Mouse (Mus musculus): Measurements from ENCODE around the gene Gins2. TPM values are rescaled to one million over a fixed set of nuclear protein-coding genes. Genes with fewer than 3 reads are reported as not detected.

The Gins2 gene
- total RNA-seq, 2 experiments from 2014 or later: 4.8 to 5.7 TPM

DNA sequence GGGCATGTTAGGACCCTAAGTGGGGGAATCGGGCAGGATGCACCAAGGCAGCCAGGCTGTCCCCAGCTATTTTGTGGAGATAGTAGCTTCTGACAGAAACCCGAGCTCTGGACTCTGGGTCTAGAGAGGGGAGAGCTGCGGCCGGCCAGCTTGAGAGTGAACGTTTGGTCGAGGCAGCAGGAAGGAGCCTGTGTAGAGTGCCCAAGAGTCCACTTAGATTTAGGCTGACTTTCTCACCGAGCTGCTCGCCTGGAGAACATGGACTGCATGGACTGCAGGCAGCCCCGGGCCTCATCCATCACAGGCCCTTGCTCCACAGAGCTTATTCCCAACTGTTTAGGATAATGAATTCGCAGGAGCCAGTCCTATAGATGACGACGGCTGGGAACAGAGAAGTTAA lies 38.7 kb downstream of the Gins2 start:
- intact Hi-C loops (cut with DNase I): no loop called here

GRCm38 (mm10) chr8:120549922-120550321 lies 39.2 kb downstream of the Gins2 start:
- DNase-seq: no peak
- intact Hi-C loops (cut with DNase I): no loop called here

More for the DNA sequence above, 38.7 kb downstream of the Gins2 start:
- no peak for DNase-seq

GRCm38 (mm10) chr8:120549321-120549921 lies 39.7 kb downstream of the Gins2 start:
- DNase-seq: peak; percentile 61
- intact Hi-C loops (cut with DNase I): no loop called here

DNA sequence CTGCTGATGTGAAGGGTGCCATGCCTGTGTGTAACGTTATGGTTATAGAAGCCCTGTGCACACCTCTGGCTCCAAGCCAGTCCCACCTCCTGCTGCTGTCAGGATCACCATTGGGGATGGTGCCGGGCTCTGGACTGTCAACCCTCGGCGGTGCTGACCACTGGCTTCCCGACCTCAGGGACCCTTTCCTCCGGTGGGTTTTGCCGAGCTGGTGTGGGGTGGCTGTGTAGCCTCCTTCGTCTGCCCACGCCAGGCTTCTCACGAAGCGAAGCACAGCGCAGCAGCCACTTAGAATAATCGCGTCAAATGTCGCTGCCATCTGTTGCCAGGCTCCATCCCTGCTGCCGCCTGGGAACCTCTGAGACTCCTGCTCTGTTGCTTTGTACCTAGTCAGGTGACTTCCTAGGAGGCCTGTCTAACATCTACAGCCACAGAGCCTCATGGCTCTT lies 40.8 kb downstream of the Gins2 start:
- intact Hi-C loops (cut with DNase I): no loop called here
- no peak for DNase-seq

DNA sequence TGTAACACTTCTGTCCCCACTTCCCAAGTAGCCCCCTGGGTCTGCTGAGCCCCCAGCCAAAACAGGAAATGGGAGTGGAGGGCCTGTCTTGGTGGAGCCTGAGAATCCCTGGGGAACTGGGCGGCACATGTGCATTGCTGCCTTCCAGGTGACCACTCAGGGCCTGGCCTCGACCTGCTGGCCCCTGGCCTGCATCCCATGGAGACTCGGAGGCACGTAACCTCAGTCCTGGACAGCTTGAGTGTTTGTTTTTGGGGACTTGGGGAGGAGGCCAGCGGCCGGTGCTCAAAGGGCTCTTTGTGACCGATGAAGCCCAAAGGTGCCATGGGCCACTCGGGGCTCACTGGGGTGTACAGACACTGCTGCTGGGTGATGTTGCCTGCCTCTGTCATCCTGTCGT lies 41.5 kb downstream of the Gins2 start:
- no peak for DNase-seq
- intact Hi-C loops (cut with DNase I): no loop called here

DNA sequence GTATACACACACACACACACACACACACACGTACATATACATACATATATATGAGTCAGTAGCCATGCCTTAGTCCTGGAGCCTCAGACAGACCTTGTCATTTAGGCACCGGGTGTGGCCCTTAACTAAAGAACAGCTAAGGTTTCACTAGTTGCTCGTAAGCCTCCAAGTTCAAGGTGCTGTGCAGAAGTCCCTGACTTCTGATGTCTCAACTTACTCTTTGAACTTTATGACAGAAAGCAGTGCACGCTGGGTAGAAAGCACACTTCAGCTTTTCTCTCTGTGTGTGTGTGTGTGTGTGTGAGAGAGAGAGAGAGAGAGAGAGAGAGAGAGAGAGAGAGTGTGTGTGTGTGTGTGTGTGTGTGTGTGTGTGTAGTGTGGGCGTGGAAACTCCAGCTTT lies 44.9 kb downstream of the Gins2 start:
- no peak for DNase-seq
- intact Hi-C loops (cut with DNase I): no loop called here

DNA sequence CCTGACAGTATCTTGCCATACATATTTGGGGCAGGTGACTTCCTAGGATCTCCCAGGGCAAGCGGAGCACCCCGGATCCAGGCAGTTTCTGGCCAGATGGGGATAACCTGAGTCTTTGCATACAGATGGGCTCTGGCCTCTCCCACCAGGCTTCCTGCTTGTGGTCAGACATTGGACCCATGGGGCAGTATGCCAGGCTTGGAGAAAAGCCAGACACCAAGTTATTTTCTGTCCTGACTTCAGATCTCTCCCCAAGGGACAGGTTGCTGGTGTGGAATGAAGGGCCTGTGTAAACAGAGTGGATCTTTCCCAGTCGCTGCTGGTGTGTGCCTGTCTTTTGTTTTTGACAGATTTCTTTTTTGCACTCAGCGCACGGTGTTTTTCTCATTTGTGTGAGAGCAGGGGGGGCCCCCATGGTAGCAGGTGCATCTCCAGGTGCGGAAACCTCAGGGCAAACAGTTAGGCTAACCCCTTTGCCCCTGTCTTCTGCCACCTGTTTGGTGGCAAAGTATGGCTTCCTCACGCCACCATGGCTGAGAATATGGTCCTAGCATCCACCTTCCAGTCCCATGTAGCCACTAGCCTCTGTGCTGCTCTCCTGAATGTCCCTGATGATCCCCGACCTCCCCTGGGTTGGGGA lies 45.6 kb downstream of the Gins2 start:
- intact Hi-C loops (cut with DNase I): no loop called here
- peak; percentile 70 for DNase-seq

DNA sequence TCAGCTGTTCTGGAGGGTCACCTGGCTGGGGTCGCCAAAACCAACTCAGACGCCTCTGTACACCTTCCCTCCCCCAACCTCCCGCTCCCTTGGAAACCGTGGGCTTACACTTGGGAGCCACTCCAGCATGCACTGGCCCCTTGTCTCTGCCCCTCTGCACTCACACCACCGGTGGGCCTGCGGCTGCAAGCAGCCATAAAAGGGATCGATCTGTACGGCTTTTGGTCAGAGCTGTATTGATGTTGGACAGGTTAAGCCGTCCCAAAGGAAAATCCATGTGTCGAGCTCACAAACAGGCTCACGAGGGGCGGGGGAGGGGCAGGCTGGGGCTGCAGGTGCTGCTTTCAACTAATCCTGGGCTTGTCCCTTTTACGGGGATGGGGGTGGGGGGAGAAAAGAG lies 46.1 kb downstream of the Gins2 start:
- no peak for DNase-seq
- intact Hi-C loops (cut with DNase I): no loop called here

DNA sequence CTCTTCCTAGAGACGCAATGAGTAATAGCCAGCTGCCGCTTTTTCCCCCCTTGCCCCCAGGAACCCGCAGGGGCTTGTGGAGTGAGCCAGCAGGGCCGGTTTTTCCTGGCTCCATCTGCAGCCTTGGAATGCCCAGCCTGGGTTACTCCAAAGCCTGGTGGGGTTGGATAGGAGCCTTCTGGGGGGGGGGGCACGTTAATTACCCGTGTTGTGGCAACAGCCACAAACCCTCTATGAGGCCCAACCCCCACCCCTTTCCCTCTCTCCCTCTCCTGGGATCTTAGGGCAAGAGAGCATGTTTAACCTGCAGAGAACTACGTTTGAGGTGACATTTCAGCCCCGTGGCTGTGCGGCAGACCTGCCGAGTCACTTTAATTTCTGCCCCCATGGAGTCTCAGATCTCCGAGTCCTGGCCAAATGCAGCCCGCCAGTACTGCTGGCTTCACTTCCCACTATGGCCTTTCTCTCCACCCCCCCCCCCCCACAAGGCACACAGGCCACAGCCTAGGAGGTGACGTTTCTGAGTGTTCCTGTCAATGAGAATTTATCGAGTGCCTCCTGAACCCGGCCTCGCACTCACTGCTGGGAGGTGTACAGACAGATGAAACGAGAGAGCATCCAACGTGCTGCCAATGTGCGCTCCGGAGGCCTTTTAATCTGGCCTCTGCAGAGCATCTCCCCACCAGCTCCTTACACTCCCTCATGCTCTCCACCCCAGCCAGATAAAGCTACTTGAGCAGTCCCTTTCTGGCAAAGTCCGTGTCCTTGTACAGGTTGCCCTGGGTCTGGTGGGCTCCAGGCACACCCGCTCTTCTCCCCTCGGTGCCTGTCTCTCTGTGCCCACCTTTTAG lies 49.1 kb downstream of the Gins2 start:
- DNase-seq: peak; percentile 82
- intact Hi-C loops (cut with DNase I): loop anchor here (5.0 to 10.0 kb wide), 2 partner anchors 238 to 255 kb away; no protein-coding TSS in a partner anchor

- DNase-seq: no peak
Measured at GRCm38 (mm10) chr8:120539381-120539774, 49.7 kb downstream of the Gins2 start.

GRCm38 (mm10) chr8:120538397-120539240 lies 50.5 kb downstream of the Gins2 start:
- intact Hi-C loops (cut with DNase I): loop anchor here (5.0 to 10.0 kb wide), 2 partner anchors 236 to 254 kb away; no protein-coding TSS in a partner anchor
- DNase-seq: peak; percentile 84

More at GRCm38 (mm10) chr8:120539381-120539774, 49.7 kb downstream of the Gins2 start:
- intact Hi-C loops (cut with DNase I): loop anchor here (5.0 to 10.0 kb wide), 2 partner anchors 237 to 255 kb away; no protein-coding TSS in a partner anchor

- peak; percentile 75 for DNase-seq
- intact Hi-C loops (cut with DNase I): loop anchor here (5.0 to 10.0 kb wide), 2 partner anchors 236 to 253 kb away; no protein-coding TSS in a partner anchor
Measured at GRCm38 (mm10) chr8:120537818-120538396, 51.2 kb downstream of the Gins2 start.

GRCm38 (mm10) chr8:120537207-120537817 lies 51.8 kb downstream of the Gins2 start:
- DNase-seq: peak; percentile 85
- intact Hi-C loops (cut with DNase I): loop anchor here (5.0 to 10.0 kb wide), 2 partner anchors 235 to 253 kb away; no protein-coding TSS in a partner anchor

GRCm38 (mm10) chr8:120536306-120537206 lies 52.5 kb downstream of the Gins2 start:
- peak; percentile 85 for DNase-seq
- intact Hi-C loops (cut with DNase I): loop anchor here (5.0 to 10.0 kb wide), 2 partner anchors 234 to 252 kb away; no protein-coding TSS in a partner anchor

DNA sequence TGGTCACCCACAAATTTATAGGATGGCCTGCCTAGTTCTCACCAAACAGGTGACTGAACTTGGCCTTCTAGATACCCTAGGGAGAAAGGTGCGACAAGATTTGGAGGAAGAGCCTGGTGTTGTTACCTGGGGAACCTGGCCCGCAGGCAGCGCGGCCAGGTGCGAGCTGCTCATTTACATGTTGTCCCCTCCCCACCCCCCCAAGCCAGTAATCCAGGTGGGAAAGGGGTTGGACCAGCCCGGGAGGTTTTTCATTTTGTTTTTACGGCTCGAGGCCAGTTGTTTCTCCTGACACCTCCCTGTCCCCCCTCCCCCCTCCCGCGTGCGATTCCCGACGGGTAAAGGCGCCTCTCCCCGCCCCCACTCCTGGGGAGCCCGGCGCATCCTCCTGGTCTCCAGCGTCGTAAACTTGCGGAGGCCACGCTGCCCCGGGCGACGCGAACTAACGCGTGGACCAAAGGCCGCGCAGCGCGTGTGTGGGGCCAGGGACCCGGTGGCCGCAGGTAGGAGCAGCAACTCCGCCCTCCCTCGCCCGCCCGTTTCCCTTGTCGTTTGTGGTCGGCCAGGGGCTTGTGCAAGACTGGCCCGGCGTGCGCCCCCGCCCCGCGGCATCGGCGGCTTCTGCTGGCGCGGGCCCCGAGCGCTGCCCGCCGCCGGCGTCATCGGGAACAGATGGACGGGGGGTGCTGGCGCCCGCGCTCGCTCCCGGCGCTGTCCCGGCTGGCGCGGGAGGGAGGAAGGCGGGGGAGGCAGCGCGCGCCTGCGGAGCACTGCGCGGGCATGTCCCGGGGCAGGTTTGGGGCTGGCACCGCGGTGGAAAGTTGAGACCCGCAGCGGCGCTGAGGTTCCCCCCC lies 53.4 kb downstream of the Gins2 start:
- peak; percentile 89 for DNase-seq
- intact Hi-C loops (cut with DNase I): loop anchor here (5.0 to 10.0 kb wide), 2 partner anchors 233 to 251 kb away; no protein-coding TSS in a partner anchor

GRCm38 (mm10) chr8:120534504-120535368 lies 54.4 kb downstream of the Gins2 start:
- peak; percentile 92 for DNase-seq
- intact Hi-C loops (cut with DNase I): loop anchor here (5.0 to 10.0 kb wide), 2 partner anchors 232 to 250 kb away; no protein-coding TSS in a partner anchor
